Mouse (Mus musculus) heart, postnatal 0 days (tissue): ENCODE data around the gene Bptf.

Experiments
- CTCF ChIP-seq: IDR thresholded peaks from 2 replicates; pipeline ENCODE4 v1.5.1; 2016; ENCODE audit warnings: antibody characterized with exemption, control low read depth, low read depth
- EP300 ChIP-seq: IDR thresholded peaks from 2 replicates; pipeline ENCODE4 v1.6.1; 2016; ENCODE audit warnings: antibody characterized with exemption, low read depth

GRCm38 (mm10) chr11:107153645-107154044 lies 21.7 kb upstream of the Bptf start:
- no peak for TF ChIP-seq CTCF
- TF ChIP-seq EP300: no peak
